Mouse (Mus musculus): ENCODE data around the gene Fcgr1. TPM values are rescaled to one million over a fixed set of nuclear protein-coding genes. Genes with fewer than 3 reads are reported as not detected.
"Not testable (repeated sequence)": the region's sequence is repeated elsewhere in the genome, so short reads cannot be mapped to it uniquely, and the experiment has no call there.

The Fcgr1 gene
- total RNA-seq, 4 experiments from 2014 or later: 1.7 to 6.5 (median 3.5) TPM

GRCm38 (mm10) chr3:96327647-96328046 lies 33.9 kb upstream of the Fcgr1 start:
- no peak for DNase-seq (ENCODE audit: low spot score in 2 of 2)

- DNase-seq (ENCODE audit: low spot score in 2 of 2): no peak
These were observed 33.4 kb upstream of the Fcgr1 start for GRCm38 (mm10) chr3:96327131-96327530.

- DNase-seq (ENCODE audit: low spot score in 2 of 2): not testable (repeated sequence)
These were observed 30.0 kb upstream of the Fcgr1 start for GRCm38 (mm10) chr3:96323806-96324205.

- DNase-seq (ENCODE audit: low spot score in 2 of 2): no peak
These were observed 28.8 kb upstream of the Fcgr1 start for GRCm38 (mm10) chr3:96322609-96323008.

- DNase-seq (ENCODE audit: low spot score in 2 of 2): no peak
These were observed 28.1 kb upstream of the Fcgr1 start for GRCm38 (mm10) chr3:96321891-96322290.

- DNase-seq (ENCODE audit: low spot score in 2 of 2): not testable (repeated sequence)
These were observed 26.2 kb upstream of the Fcgr1 start for GRCm38 (mm10) chr3:96320003-96320402.

GRCm38 (mm10) chr3:96312341-96313098 lies 18.8 kb upstream of the Fcgr1 start:
- DNase-seq (ENCODE audit: low spot score in 2 of 2): peak in 1 of 2 experiments; percentile 24

- DNase-seq (ENCODE audit: low spot score in 2 of 2): no peak
These were observed 15.7 kb upstream of the Fcgr1 start for GRCm38 (mm10) chr3:96309441-96309840.

- no peak for DNase-seq (ENCODE audit: low spot score in 2 of 2)
These were observed 12.7 kb upstream of the Fcgr1 start for GRCm38 (mm10) chr3:96306506-96306905.

GRCm38 (mm10) chr3:96302076-96302475 lies 8.3 kb upstream of the Fcgr1 start:
- no peak for DNase-seq (ENCODE audit: low spot score in 2 of 2)

GRCm38 (mm10) chr3:96300706-96301529 lies 7.1 kb upstream of the Fcgr1 start:
- no peak for DNase-seq (ENCODE audit: low spot score in 2 of 2)

GRCm38 (mm10) chr3:96299562-96299961 lies 5.8 kb upstream of the Fcgr1 start:
- no peak for DNase-seq (ENCODE audit: low spot score in 2 of 2)

GRCm38 (mm10) chr3:96298360-96298759 lies 4.6 kb upstream of the Fcgr1 start:
- DNase-seq (ENCODE audit: low spot score in 2 of 2): no peak

- no peak for DNase-seq (ENCODE audit: low spot score in 2 of 2)
These were observed 401 bp downstream of the Fcgr1 start for GRCm38 (mm10) chr3:96293368-96293767.

- no peak for DNase-seq (ENCODE audit: low spot score in 2 of 2)
These were observed 1.1 kb downstream of the Fcgr1 start for GRCm38 (mm10) chr3:96292641-96293040.

- not testable (repeated sequence) for DNase-seq (ENCODE audit: low spot score in 2 of 2)
These were observed 3.0 kb downstream of the Fcgr1 start for GRCm38 (mm10) chr3:96290727-96291126.

- no peak for DNase-seq (ENCODE audit: low spot score in 2 of 2)
These were observed 4.6 kb downstream of the Fcgr1 start for GRCm38 (mm10) chr3:96289201-96289600.

- DNase-seq (ENCODE audit: low spot score in 2 of 2): not testable (repeated sequence)
These were observed 6.4 kb downstream of the Fcgr1 start for GRCm38 (mm10) chr3:96287334-96287733.

GRCm38 (mm10) chr3:96284457-96284856 lies 9.3 kb downstream of the Fcgr1 start:
- no peak for DNase-seq (ENCODE audit: low spot score in 2 of 2)

GRCm38 (mm10) chr3:96280660-96281059 lies 13.1 kb downstream of the Fcgr1 start:
- no peak for DNase-seq (ENCODE audit: low spot score in 2 of 2)

- peak; percentile 85 to 93 for DNase-seq (ENCODE audit: low spot score in 2 of 2)
These were observed 15.8 kb downstream of the Fcgr1 start for GRCm38 (mm10) chr3:96277800-96278624.

GRCm38 (mm10) chr3:96277428-96277799 lies 16.4 kb downstream of the Fcgr1 start:
- peak in 1 of 2 experiments; percentile 72 for DNase-seq (ENCODE audit: low spot score in 2 of 2)

Measured in left cerebral cortex, adult 8-10 months (tissue).